Mouse (Mus musculus) embryonic facial prominence, embryonic 11.5 days (tissue): ENCODE data around the gene Hdhd5. TPM values are rescaled to one million over a fixed set of nuclear protein-coding genes. Genes with fewer than 3 reads are reported as not detected.

Experiments
- ATAC-seq: fragments of 200-750 bp; cut with Nextera tagmentation; replicated peaks from 2 replicates; pipeline ENCODE4 v1.8.0; 2017; ENCODE audit warnings: low read depth; ENCODE audit not compliant: insufficient number of reproducible peaks, low FRiP score, low TSS enrichment
- DNase-seq: peaks from one replicate; pipeline ENCODE4 v3.0.0-alpha.2; 2015; ENCODE audit warnings: low spot score
- H3K27ac ChIP-seq: fragments of 300-500 bp; sonication (generic); replicated peaks from 2 replicates; pipeline ENCODE4 v1.5.1; 2014; ENCODE audit warnings: mild to moderate bottlenecking, low read depth, low read length, control low read depth
- H3K27me3 ChIP-seq: fragments of 300-500 bp; sonication (generic); 2 replicates; pipeline ENCODE4 v1.6.1; 2014; ENCODE audit warnings: mild to moderate bottlenecking, low read length, moderate library complexity, mixed read lengths; ENCODE audit not compliant: control insufficient read depth, insufficient read depth
- H3K36me3 ChIP-seq: fragments of 300-500 bp; sonication (generic); replicated peaks from 2 replicates; pipeline ENCODE4 v1.6.1; 2014; ENCODE audit warnings: low read depth, mild to moderate bottlenecking, low read length, moderate library complexity, mixed read lengths; ENCODE audit not compliant: control insufficient read depth, insufficient read depth
- H3K4me1 ChIP-seq: fragments of 300-500 bp; sonication (generic); 2 replicates; pipeline ENCODE4 v1.6.1; 2014; ENCODE audit warnings: low read length, mixed read lengths; ENCODE audit not compliant: control insufficient read depth, insufficient read depth
- H3K4me2 ChIP-seq: fragments of 300-500 bp; sonication (generic); 2 replicates; pipeline ENCODE4 v1.6.1; 2014; ENCODE audit warnings: low read depth, mild to moderate bottlenecking, control low read depth, low read length, moderate library complexity
- H3K4me3 ChIP-seq: fragments of 300-500 bp; sonication (generic); 2 replicates; pipeline ENCODE4 v1.5.1; 2014; ENCODE audit warnings: low read depth, low read length, control low read depth
- H3K9ac ChIP-seq: fragments of 300-500 bp; sonication (generic); replicated peaks from 2 replicates; pipeline ENCODE4 v1.6.1; 2014; ENCODE audit warnings: mild to moderate bottlenecking, control low read depth, low read length
- H3K9me3 ChIP-seq: fragments of 300-500 bp; sonication (generic); replicated peaks from 2 replicates; pipeline ENCODE4 v1.6.1; 2016; ENCODE audit warnings: mild to moderate bottlenecking, low read length, inconsistent platforms, mixed read lengths; ENCODE audit not compliant: control insufficient read depth
- WGBS: fragments of 180-500 bp; shearing (Covaris S2); extraction: QIAGEN DNeasy Blood & Tissue Kit; methylation state at CpG from one replicate; pipeline ENCODE4 v1.1.7; 2014; 5-methylcytosine and 5-hydroxymethylcytosine counted together
- polyA plus RNA-seq: library from polyadenylated mRNA; unstranded; fragments of >200 nt; fragmentation: Nextera tagmentation; extraction: Ambion mirVana; gene quantifications from 2 replicates; pipeline ENCODE4 v1.2.1, GENCODE M21; 2014

Hdhd5 gene
- polyA plus RNA-seq, 1 experiment from 2014 or later = 13.3 TPM

GRCm38 (mm10) chr6:120469268-120469667, 61.9 kb downstream of the Hdhd5 start:
- Histone ChIP-seq H3K4me3 (no peak overlapping the region), H3K4me2 (no peak overlapping the region), H3K9ac (no peak overlapping the region), H3K9me3 (no peaks in the 10 kb centered on the region), H3K36me3 (no peaks in the 10 kb centered on the region), H3K27me3 (no peaks in the 10 kb centered on the region), H3K4me1 (no peaks in the 10 kb centered on the region; the same call in 1 of the 2 replicates), H3K27ac (no peak overlapping the region)
- no peak for ATAC-seq
- 64% methylated on average over 3 of the region's 3 CpGs for WGBS
- DNase-seq = no peak

- Histone ChIP-seq H3K4me1 (peaks cover 4% of the 10 kb centered on the region; the same call in 1 of the 2 replicates), H3K4me3 (no peak overlapping the region), H3K27ac (no peak overlapping the region), H3K36me3 (no peaks in the 10 kb centered on the region), H3K9me3 (no peaks in the 10 kb centered on the region), H3K9ac (no peak overlapping the region), H3K27me3 (peaks cover 9% of the 10 kb centered on the region), H3K4me2 (no peak overlapping the region)
- WGBS = 91% methylated on average over 4 of the region's 4 CpGs
- ATAC-seq (no peak), DNase-seq (no peak)
Measured at GRCm38 (mm10) chr6:120468259-120468658, 62.9 kb downstream of the Hdhd5 start.

GRCm38 (mm10) chr6:120466609-120467329, 64.3 kb downstream of the Hdhd5 start:
- H3K4me1 ChIP-seq = peaks cover 4% of the 10 kb centered on the region; the same call in 1 of the 2 replicates
- H3K27me3 ChIP-seq = peaks cover 18% of the 10 kb centered on the region
- ATAC-seq = no peak
- no peak overlapping the region for H3K27ac ChIP-seq
- DNase-seq = no peak
- no peak overlapping the region for H3K4me3 ChIP-seq
- no peaks in the 10 kb centered on the region for H3K36me3 ChIP-seq
- WGBS = 76% methylated on average over 10 of the region's 10 CpGs
- no peak overlapping the region for H3K9ac ChIP-seq
- no peak overlapping the region for H3K4me2 ChIP-seq
- no peaks in the 10 kb centered on the region for H3K9me3 ChIP-seq

GRCm38 (mm10) chr6:120465393-120465792, 65.7 kb downstream of the Hdhd5 start:
- H3K4me1 ChIP-seq = 0 out of 2 replicates have a peak, but pooled peaks cover 4% of the 10 kb centered on the region
- H3K9me3 ChIP-seq = no peaks in the 10 kb centered on the region
- H3K27ac ChIP-seq = no peak overlapping the region
- no peak for DNase-seq
- no peak overlapping the region for H3K4me2 ChIP-seq
- no peak overlapping the region for H3K9ac ChIP-seq
- peaks cover 26% of the 10 kb centered on the region for H3K27me3 ChIP-seq
- WGBS = 57% methylated on average over 4 of the region's 4 CpGs
- no peak for ATAC-seq
- H3K4me3 ChIP-seq = no peak overlapping the region
- H3K36me3 ChIP-seq = no peaks in the 10 kb centered on the region

GRCm38 (mm10) chr6:120464406-120464939, 66.6 kb downstream of the Hdhd5 start:
- no peak for DNase-seq
- Histone ChIP-seq H3K9me3 (no peaks in the 10 kb centered on the region), H3K36me3 (no peaks in the 10 kb centered on the region), H3K27ac (no peak overlapping the region), H3K4me3 (no peak overlapping the region; the same call in 1 of the 2 replicates), H3K27me3 (peaks cover 26% of the 10 kb centered on the region), H3K9ac (no peak overlapping the region), H3K4me2 (no peak overlapping the region), H3K4me1 (0 out of 2 replicates have a peak, but pooled peaks cover 4% of the 10 kb centered on the region)
- no peak for ATAC-seq
- 53% methylated on average over 9 of the region's 9 CpGs for WGBS

GRCm38 (mm10) chr6:120463884-120464283, 67.2 kb downstream of the Hdhd5 start:
- H3K27me3 ChIP-seq = peaks cover 26% of the 10 kb centered on the region
- 0 out of 2 replicates have a peak, but pooled peaks cover 4% of the 10 kb centered on the region for H3K4me1 ChIP-seq
- no peak overlapping the region for H3K9ac ChIP-seq
- no peaks in the 10 kb centered on the region for H3K9me3 ChIP-seq
- ATAC-seq (no peak), DNase-seq (no peak)
- H3K4me2 ChIP-seq = peak overlapping the region; percentile 74
- H3K36me3 ChIP-seq = no peaks in the 10 kb centered on the region
- 4% methylated on average over 11 of the region's 11 CpGs for WGBS
- peak overlapping the region; percentile 53 for H3K4me3 ChIP-seq
- H3K27ac ChIP-seq = no peak overlapping the region

- DNase-seq = peak; percentile 73
- Histone ChIP-seq H3K4me2 (peak within 1 kb of the TSS; percentile 74), H3K27ac (no peak within 1 kb of the TSS), H3K36me3 (no peaks in the 10 kb centered on the region), H3K27me3 (peaks cover 26% of the 10 kb centered on the region), H3K9ac (peak within 1 kb of the TSS; percentile 54), H3K4me3 (peak within 1 kb of the TSS; percentile 53), H3K4me1 (0 out of 2 replicates have a peak, but pooled peaks cover 4% of the 10 kb centered on the region), H3K9me3 (no peaks in the 10 kb centered on the region)
- WGBS = under 1% methylated on average over 87 of the region's 90 CpGs
- ATAC-seq = peak; percentile 68
Measured at GRCm38 (mm10) chr6:120463086-120463871, 67.8 kb downstream of the Hdhd5 start, which contains the start of gene Il17ra. Gene Il17ra (plus strand): TSS chr6:120463247.
